Mouse (Mus musculus): Measurements from ENCODE around the gene Tmem145. TPM values are rescaled to one million over a fixed set of nuclear protein-coding genes. Genes with fewer than 3 reads are reported as not detected.
A peak's percentile ranks its signal among the peaks of the same experiment; 100 is the strongest.
"Not testable (repeated sequence)": the region's sequence is repeated elsewhere in the genome, so short reads cannot be mapped to it uniquely, and the experiment has no call there.

Tmem145 gene
- total RNA-seq (2021) = not detected
- long read RNA-seq, experiment 1 = 0 reads
- long read RNA-seq, experiment 2 = 0 reads

- DNase-seq = peak; percentile 36
- intact Hi-C loops (cut with DNase I; ENCODE audit: low total_unique reads) = no loop called here
Measured at GRCm38 (mm10) chr7:25305956-25306613, at the start of gene Tmem145. Gene Tmem145 (plus strand): TSS chr7:25306106.

GRCm38 (mm10) chr7:25261896-25262295 is 44.0 kb upstream of the Tmem145 start:
- intact Hi-C loops (cut with DNase I; ENCODE audit: low total_unique reads) = no loop called here
- DNase-seq = no peak

- DNase-seq = no peak
- intact Hi-C loops (cut with DNase I; ENCODE audit: low total_unique reads) = no loop called here
Measured at GRCm38 (mm10) chr7:25263968-25264870, 41.7 kb upstream of the Tmem145 start.

GRCm38 (mm10) chr7:25265743-25266142 is 40.2 kb upstream of the Tmem145 start:
- DNase-seq; intact Hi-C loops (cut with DNase I; ENCODE audit: low total_unique reads): not testable (repeated sequence)

GRCm38 (mm10) chr7:25266180-25266962 is 39.5 kb upstream of the Tmem145 start:
- no peak for DNase-seq
- intact Hi-C loops (cut with DNase I; ENCODE audit: low total_unique reads) = no loop called here

- intact Hi-C loops (cut with DNase I; ENCODE audit: low total_unique reads) = no loop called here
- DNase-seq = peak; percentile 97
Measured at GRCm38 (mm10) chr7:25267301-25267750, 38.6 kb upstream of the Tmem145 start, which contains the start of gene Cic. Gene Cic (plus strand): TSS chr7:25267704.

- peak; percentile 99 for DNase-seq
- intact Hi-C loops (cut with DNase I; ENCODE audit: low total_unique reads) = no loop called here
Measured at GRCm38 (mm10) chr7:25267751-25268463, 38.0 kb upstream of the Tmem145 start.

- intact Hi-C loops (cut with DNase I; ENCODE audit: low total_unique reads) = no loop called here
- DNase-seq = no peak
Measured at GRCm38 (mm10) chr7:25268588-25268987, 37.3 kb upstream of the Tmem145 start.

- no peak for DNase-seq
- intact Hi-C loops (cut with DNase I; ENCODE audit: low total_unique reads) = no loop called here
Measured at GRCm38 (mm10) chr7:25269029-25269428, 36.9 kb upstream of the Tmem145 start.

GRCm38 (mm10) chr7:25269545-25270271 is 36.2 kb upstream of the Tmem145 start:
- no peak for DNase-seq
- intact Hi-C loops (cut with DNase I; ENCODE audit: low total_unique reads) = no loop called here

GRCm38 (mm10) chr7:25270652-25271633 is 35.0 kb upstream of the Tmem145 start:
- intact Hi-C loops (cut with DNase I; ENCODE audit: low total_unique reads) = no loop called here
- no peak for DNase-seq

- DNase-seq = no peak
- intact Hi-C loops (cut with DNase I; ENCODE audit: low total_unique reads) = no loop called here
Measured at GRCm38 (mm10) chr7:25271651-25272444, 34.1 kb upstream of the Tmem145 start.

GRCm38 (mm10) chr7:25272445-25273258 is 33.3 kb upstream of the Tmem145 start:
- no peak for DNase-seq
- intact Hi-C loops (cut with DNase I; ENCODE audit: low total_unique reads) = no loop called here

GRCm38 (mm10) chr7:25273259-25274241 is 32.4 kb upstream of the Tmem145 start:
- intact Hi-C loops (cut with DNase I; ENCODE audit: low total_unique reads) = no loop called here
- DNase-seq = no peak

- intact Hi-C loops (cut with DNase I; ENCODE audit: low total_unique reads) = no loop called here
Measured at GRCm38 (mm10) chr7:25274571-25274970, 31.3 kb upstream of the Tmem145 start.

More at GRCm38 (mm10) chr7:25274571-25274970, 31.3 kb upstream of the Tmem145 start:
- DNase-seq = no peak

Data from gastrocnemius, postnatal 14 days (tissue).